Mouse (Mus musculus) heart, embryonic 13.5 days (tissue): ENCODE data around the gene Tsga10ip. TPM values are rescaled to one million over a fixed set of nuclear protein-coding genes. Genes with fewer than 3 reads are reported as not detected.
A peak's percentile ranks its signal among the peaks of the same experiment; 100 is the strongest.
"Not testable (repeated sequence)": the region's sequence is repeated elsewhere in the genome, so short reads cannot be mapped to it uniquely, and the experiment has no call there.

Experiments
- ATAC-seq: fragments of 200-750 bp; cut with Nextera tagmentation; 2 replicates; pipeline ENCODE4 v1.8.0; 2017; ENCODE audit warnings: moderate TSS enrichment; ENCODE audit not compliant: insufficient number of reproducible peaks, low FRiP score, low TSS enrichment; ENCODE audit errors: extremely low read depth
- H3K27ac ChIP-seq: fragments of 300-500 bp; sonication (generic); replicated peaks from 2 replicates; pipeline ENCODE4 v1.5.1; 2015; ENCODE audit warnings: moderate library complexity, mild to moderate bottlenecking, inconsistent platforms
- H3K27me3 ChIP-seq: fragments of 300-500 bp; sonication (generic); replicated peaks from 2 replicates; pipeline ENCODE4 v1.6.1; 2015; ENCODE audit warnings: mild to moderate bottlenecking, inconsistent platforms
- H3K36me3 ChIP-seq: fragments of 300-500 bp; sonication (generic); 2 replicates; pipeline ENCODE4 v1.6.1; 2015; ENCODE audit warnings: mild to moderate bottlenecking, inconsistent platforms
- H3K4me1 ChIP-seq: fragments of 300-500 bp; sonication (generic); 2 replicates; pipeline ENCODE4 v1.6.1; 2015; ENCODE audit warnings: inconsistent platforms
- H3K4me2 ChIP-seq: fragments of 300-500 bp; sonication (generic); 2 replicates; pipeline ENCODE4 v1.6.1; 2015; ENCODE audit warnings: inconsistent platforms, mild to moderate bottlenecking, moderate library complexity
- H3K4me3 ChIP-seq: fragments of 300-500 bp; sonication (generic); 2 replicates; pipeline ENCODE4 v1.5.1; 2015; ENCODE audit warnings: moderate library complexity, mild to moderate bottlenecking, inconsistent platforms
- H3K9ac ChIP-seq: fragments of 300-500 bp; sonication (generic); 2 replicates; pipeline ENCODE4 v1.6.1; 2015; ENCODE audit warnings: inconsistent platforms, mild to moderate bottlenecking, moderate library complexity
- H3K9me3 ChIP-seq: fragments of 300-500 bp; sonication (generic); 2 replicates; pipeline ENCODE4 v1.6.1; 2016; ENCODE audit warnings: inconsistent platforms
- WGBS: fragments of 180-500 bp; shearing (Covaris S2); methylation state at CpG from one replicate; pipeline ENCODE4 v1.1.7; 2015; ENCODE audit warnings: mixed read lengths; 5-methylcytosine and 5-hydroxymethylcytosine counted together
- polyA plus RNA-seq: library from polyadenylated mRNA; unstranded; fragments of >200 nt; fragmentation: Nextera tagmentation; extraction: Ambion mirVana; gene quantifications from 2 replicates; pipeline ENCODE4 v1.2.1, GENCODE M21; 2015

Tsga10ip gene
- polyA plus RNA-seq, 1 experiment from 2014 or later = 2.2 TPM

- peak overlapping the region; percentile 76 for H3K4me2 ChIP-seq
- H3K36me3 ChIP-seq = peaks cover 8% of the 10 kb centered on the region; the same call in 1 of the 2 replicates
- peak overlapping the region; percentile 51 for H3K27ac ChIP-seq
- H3K9ac ChIP-seq = peak overlapping the region; percentile 93
- H3K4me1 ChIP-seq = peaks cover 36% of the 10 kb centered on the region
- H3K4me3 ChIP-seq = peak overlapping the region; percentile 70
- H3K27me3 ChIP-seq = no peaks in the 10 kb centered on the region
- H3K9me3 ChIP-seq = no peaks in the 10 kb centered on the region
- ATAC-seq = no peak
- 69% methylated on average over 13 of the region's 13 CpGs for WGBS
These were observed 6.0 kb upstream of the Tsga10ip start for GRCm38 (mm10) chr19:5408057-5409001.

GRCm38 (mm10) chr19:5407133-5407532, 4.8 kb upstream of the Tsga10ip start:
- peak; percentile 45; the same call in 1 of the 2 replicates for ATAC-seq
- Histone ChIP-seq H3K9ac (peak overlapping the region; percentile 93), H3K36me3 (peaks cover 8% of the 10 kb centered on the region; the same call in 1 of the 2 replicates), H3K4me1 (peaks cover 36% of the 10 kb centered on the region), H3K4me2 (peak overlapping the region; percentile 76), H3K27me3 (no peaks in the 10 kb centered on the region), H3K4me3 (peak overlapping the region; percentile 70), H3K27ac (peak overlapping the region; percentile 98), H3K9me3 (no peaks in the 10 kb centered on the region)
- WGBS = 17% methylated on average over 7 of the region's 7 CpGs

GRCm38 (mm10) chr19:5406531-5407126, 4.3 kb upstream of the Tsga10ip start:
- peak; percentile 62 for ATAC-seq
- peak overlapping the region; percentile 98 for H3K27ac ChIP-seq

GRCm38 (mm10) chr19:5405924-5406323, 3.6 kb upstream of the Tsga10ip start:
- H3K4me2 ChIP-seq = peak overlapping the region; percentile 72
- H3K4me3 ChIP-seq = peak overlapping the region; percentile 48
- peak overlapping the region; percentile 79 for H3K9ac ChIP-seq
- H3K9me3 ChIP-seq = no peaks in the 10 kb centered on the region
- H3K27ac ChIP-seq = peak overlapping the region; percentile 74
- peaks cover 32% of the 10 kb centered on the region for H3K4me1 ChIP-seq
- peaks cover 8% of the 10 kb centered on the region; the same call in 1 of the 2 replicates for H3K36me3 ChIP-seq
- no peak for ATAC-seq
- H3K27me3 ChIP-seq = no peaks in the 10 kb centered on the region
- WGBS = 27% methylated on average over 7 of the region's 7 CpGs

More at GRCm38 (mm10) chr19:5406531-5407126, 4.3 kb upstream of the Tsga10ip start:
- H3K9me3 ChIP-seq, H3K27me3 ChIP-seq, H3K36me3 ChIP-seq: not testable (repeated sequence)
- Histone ChIP-seq H3K4me2 (peak overlapping the region; percentile 76), H3K4me1 (peaks cover 32% of the 10 kb centered on the region), H3K4me3 (peak overlapping the region; percentile 70), H3K9ac (peak overlapping the region; percentile 93)
- 6% methylated on average over 24 of the region's 25 CpGs for WGBS

- 66% methylated on average over 4 of the region's 4 CpGs for WGBS
- not testable (repeated sequence) for H3K9me3 ChIP-seq, H3K36me3 ChIP-seq, H3K4me3 ChIP-seq, H3K4me1 ChIP-seq, ATAC-seq, H3K4me2 ChIP-seq, H3K27me3 ChIP-seq
- Histone ChIP-seq H3K27ac (peak overlapping the region; percentile 20; the same call in 1 of the 2 replicates), H3K9ac (peak overlapping the region; percentile 16; the same call in 1 of the 2 replicates)
These were observed 1.3 kb downstream of the Tsga10ip start for GRCm38 (mm10) chr19:5401073-5401472.

GRCm38 (mm10) chr19:5395371-5395770, 7.0 kb downstream of the Tsga10ip start:
- no peaks in the 10 kb centered on the region for H3K9me3 ChIP-seq
- ATAC-seq = no peak
- H3K9ac ChIP-seq = no peak overlapping the region
- no peaks in the 10 kb centered on the region for H3K36me3 ChIP-seq
- no peak overlapping the region for H3K27ac ChIP-seq
- 63% methylated on average over 4 of the region's 4 CpGs for WGBS
- peaks cover 21% of the 10 kb centered on the region for H3K4me1 ChIP-seq
- H3K27me3 ChIP-seq = no peaks in the 10 kb centered on the region
- no peak overlapping the region for H3K4me3 ChIP-seq
- no peak overlapping the region for H3K4me2 ChIP-seq

GRCm38 (mm10) chr19:5394168-5394567, 8.2 kb downstream of the Tsga10ip start:
- Histone ChIP-seq H3K36me3 (no peaks in the 10 kb centered on the region), H3K4me2 (no peak overlapping the region), H3K9me3 (no peaks in the 10 kb centered on the region), H3K9ac (no peak overlapping the region), H3K4me3 (no peak overlapping the region), H3K27me3 (no peaks in the 10 kb centered on the region), H3K4me1 (peaks cover 33% of the 10 kb centered on the region), H3K27ac (no peak overlapping the region)
- ATAC-seq = no peak
- WGBS = 41% methylated on average over 10 of the region's 10 CpGs

- H3K4me3 ChIP-seq = no peak overlapping the region
- no peaks in the 10 kb centered on the region for H3K27me3 ChIP-seq
- H3K4me1 ChIP-seq = peaks cover 35% of the 10 kb centered on the region
- ATAC-seq = no peak
- no peaks in the 10 kb centered on the region for H3K9me3 ChIP-seq
- peak overlapping the region; percentile 81 for H3K27ac ChIP-seq
- H3K9ac ChIP-seq = peak overlapping the region; percentile 40
- 30% methylated on average over 4 of the region's 4 CpGs for WGBS
- H3K4me2 ChIP-seq = 0 out of 2 replicates have a peak overlapping the region, but pooled peaks have one; percentile 7
- H3K36me3 ChIP-seq = no peaks in the 10 kb centered on the region
These were observed 9.4 kb downstream of the Tsga10ip start for GRCm38 (mm10) chr19:5392892-5393291.

- Histone ChIP-seq H3K4me1 (peaks cover 51% of the 10 kb centered on the region), H3K36me3 (peaks cover 11% of the 10 kb centered on the region), H3K27ac (no peak overlapping the region), H3K9me3 (no peaks in the 10 kb centered on the region), H3K27me3 (no peaks in the 10 kb centered on the region), H3K4me2 (peak overlapping the region; percentile 90), H3K4me3 (peak overlapping the region; percentile 100), H3K9ac (peak overlapping the region; percentile 98)
- ATAC-seq = no peak
- WGBS = 62% methylated on average over 8 of the region's 8 CpGs
These were observed 11.9 kb downstream of the Tsga10ip start for GRCm38 (mm10) chr19:5390416-5390815.

GRCm38 (mm10) chr19:5389647-5390046, 12.7 kb downstream of the Tsga10ip start:
- no peak for ATAC-seq
- peak overlapping the region; percentile 90 for H3K4me2 ChIP-seq
- no peaks in the 10 kb centered on the region for H3K27me3 ChIP-seq
- 20% methylated on average over 12 of the region's 12 CpGs for WGBS
- peak overlapping the region; percentile 90 for H3K27ac ChIP-seq
- H3K36me3 ChIP-seq = peaks cover 19% of the 10 kb centered on the region
- no peaks in the 10 kb centered on the region for H3K9me3 ChIP-seq
- peak overlapping the region; percentile 98 for H3K9ac ChIP-seq
- peak overlapping the region; percentile 100 for H3K4me3 ChIP-seq
- H3K4me1 ChIP-seq = peaks cover 51% of the 10 kb centered on the region

GRCm38 (mm10) chr19:5388588-5389242, 13.6 kb downstream of the Tsga10ip start, which contains the start of gene Sart1:
TSS of gene Sart1 (minus strand) at chr19:5388703.
- H3K4me3 ChIP-seq = peak within 1 kb of the TSS; percentile 100
- peak within 1 kb of the TSS; percentile 90 for H3K27ac ChIP-seq
- no peaks in the 10 kb centered on the region for H3K9me3 ChIP-seq
- H3K4me2 ChIP-seq = peak within 1 kb of the TSS; percentile 90
- peaks cover 28% of the 10 kb centered on the region for H3K36me3 ChIP-seq
- 1% methylated on average over 43 of the region's 43 CpGs for whole genome bisulfite sequencing
- H3K27me3 ChIP-seq = no peaks in the 10 kb centered on the region
- peaks cover 51% of the 10 kb centered on the region for H3K4me1 ChIP-seq
- peak within 1 kb of the TSS; percentile 98 for H3K9ac ChIP-seq
- ATAC-seq = peak; percentile 87
